Mouse (Mus musculus) heart, adult 9 months (tissue): ENCODE measurements at regions not wholly inside any gene's neighbourhood (a gene's known extent, or its start where the extent isn't known, plus 50 kb on each side); places are given as distances from the start of the nearest gene placed in this dataset.

Experiments used
- DNase-seq, 2 experiments: peaks; one replicate each; pipeline ENCODE4 v3.0.0; 2022; ENCODE audit warnings: low spot score in 2 of 2

- DNase-seq: peak in 1 of 2 experiments; percentile 1
Measured at GRCm38 (mm10) chr9:16994169-16994568, 493.1 kb upstream of the Fat3 start.

DNA sequence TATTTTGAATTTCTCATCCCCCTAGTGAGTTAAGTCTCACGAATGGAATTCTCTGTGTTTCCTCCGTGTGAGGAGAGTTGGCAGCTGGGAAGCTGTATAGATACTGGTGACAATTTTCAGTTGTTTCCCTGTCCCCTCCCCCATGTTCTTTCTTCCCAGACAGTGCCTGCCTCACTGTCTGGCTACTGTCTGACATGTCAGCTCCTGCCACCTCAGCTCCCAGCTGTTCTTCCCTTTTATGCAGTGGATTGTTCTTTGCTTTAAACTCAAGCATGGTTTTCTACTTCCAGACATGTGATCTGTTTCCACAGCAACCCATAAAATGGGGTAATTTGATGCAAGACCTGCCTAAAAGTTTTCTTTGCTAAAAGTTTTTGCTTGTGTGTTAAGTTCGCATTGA lies 487.0 kb upstream of the Fat3 start:
- no peak for DNase-seq

GRCm38 (mm10) chr9:16977321-16977720 lies 476.2 kb upstream of the Fat3 start:
- no peak for DNase-seq

GRCm38 (mm10) chr9:16970373-16970772 lies 469.3 kb upstream of the Fat3 start:
- no peak for DNase-seq

GRCm38 (mm10) chr9:16933602-16934001 lies 432.5 kb upstream of the Fat3 start:
- no peak for DNase-seq

DNA sequence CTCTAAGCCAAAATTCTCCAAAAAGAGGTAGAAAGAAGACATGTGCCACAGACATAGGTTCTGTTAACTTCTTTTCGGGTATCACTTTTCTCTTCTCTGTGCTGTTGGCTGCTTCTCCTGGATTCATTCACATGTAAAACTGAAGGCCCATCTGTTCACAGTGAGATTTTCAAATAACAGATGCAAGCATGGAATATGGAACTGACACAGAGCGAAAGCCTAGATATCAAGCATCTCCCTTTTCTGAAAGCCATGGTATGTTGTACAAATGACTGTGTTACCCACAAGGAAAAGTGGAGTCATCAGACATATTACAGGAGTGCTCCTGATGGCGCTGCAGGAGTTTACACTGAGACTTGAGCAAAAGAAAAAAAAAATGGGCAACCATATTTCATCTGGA lies 430.5 kb upstream of the Fat3 start:
- no peak for DNase-seq

DNA sequence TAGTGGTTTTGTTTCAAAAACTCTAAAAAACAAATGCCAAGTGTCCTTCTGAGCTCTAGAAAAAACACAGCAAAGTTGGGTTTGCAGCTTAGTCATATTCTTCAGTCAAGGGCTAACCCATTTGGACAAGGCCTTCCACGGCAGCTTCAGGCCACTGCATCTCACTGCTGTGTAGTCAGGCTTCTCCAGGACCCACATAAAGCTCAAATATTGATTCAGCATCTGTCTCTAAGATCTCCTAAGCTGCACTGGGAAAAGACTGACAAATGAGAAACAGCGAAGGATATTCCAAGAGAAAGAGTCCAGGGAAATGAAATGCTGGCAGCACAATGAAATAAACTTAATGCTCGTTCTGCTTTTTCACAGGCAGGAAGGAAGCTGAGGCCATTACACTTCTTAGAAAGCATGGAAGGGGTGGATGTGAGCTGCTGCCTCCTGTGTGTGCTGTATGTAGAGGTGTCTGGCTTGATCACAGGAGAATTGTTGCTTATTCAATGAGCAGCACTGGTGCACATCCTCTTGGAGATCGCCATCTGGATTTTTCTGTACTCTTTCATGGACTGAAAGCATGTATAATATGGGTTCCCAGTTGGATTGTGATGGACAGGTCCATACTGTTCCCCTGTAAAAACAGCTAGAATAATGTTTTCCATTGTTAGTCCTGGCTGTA lies 425.4 kb upstream of the Fat3 start:
- no peak for DNase-seq

DNA sequence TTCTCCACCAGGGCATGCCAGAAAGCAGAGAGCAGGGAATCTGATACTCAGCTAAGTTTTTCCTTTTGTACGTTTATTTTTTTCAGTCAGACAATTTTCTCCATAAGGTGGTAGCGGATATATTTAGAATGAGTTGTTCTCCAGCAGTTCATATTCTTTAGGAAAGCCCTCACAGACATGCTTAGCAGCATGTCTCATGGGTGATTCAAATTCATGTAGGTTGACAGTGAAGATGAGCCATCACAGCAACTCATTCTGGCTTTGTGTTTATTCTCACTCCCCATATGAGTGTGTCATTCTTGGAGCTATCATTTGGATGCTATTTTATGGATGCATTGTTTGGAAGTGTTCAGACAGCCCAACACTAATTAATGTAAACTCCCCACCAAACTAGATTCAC lies 424.2 kb upstream of the Fat3 start:
- no peak for DNase-seq

DNA sequence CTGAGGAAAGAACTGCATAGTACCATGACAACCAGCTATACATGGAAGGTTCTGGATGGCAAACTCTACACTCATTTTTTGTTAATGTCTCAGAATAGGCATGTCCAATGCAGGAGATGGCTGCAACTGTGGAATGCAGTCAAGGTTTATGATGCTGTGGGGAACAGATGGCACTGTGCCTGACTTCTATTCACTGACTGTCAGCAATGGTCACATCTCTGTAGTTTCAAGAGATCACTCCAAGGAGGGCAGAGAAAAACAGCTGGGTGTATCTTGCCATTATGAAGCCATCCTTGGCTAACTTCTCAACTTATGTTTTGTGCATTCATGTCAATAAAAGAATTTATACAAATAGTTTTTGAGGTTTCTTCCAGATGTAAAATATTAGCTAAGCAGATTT lies 405.1 kb upstream of the Fat3 start:
- no peak for DNase-seq

- DNase-seq: no peak
Measured at GRCm38 (mm10) chr9:16899060-16899459, 398.0 kb upstream of the Fat3 start.

DNA sequence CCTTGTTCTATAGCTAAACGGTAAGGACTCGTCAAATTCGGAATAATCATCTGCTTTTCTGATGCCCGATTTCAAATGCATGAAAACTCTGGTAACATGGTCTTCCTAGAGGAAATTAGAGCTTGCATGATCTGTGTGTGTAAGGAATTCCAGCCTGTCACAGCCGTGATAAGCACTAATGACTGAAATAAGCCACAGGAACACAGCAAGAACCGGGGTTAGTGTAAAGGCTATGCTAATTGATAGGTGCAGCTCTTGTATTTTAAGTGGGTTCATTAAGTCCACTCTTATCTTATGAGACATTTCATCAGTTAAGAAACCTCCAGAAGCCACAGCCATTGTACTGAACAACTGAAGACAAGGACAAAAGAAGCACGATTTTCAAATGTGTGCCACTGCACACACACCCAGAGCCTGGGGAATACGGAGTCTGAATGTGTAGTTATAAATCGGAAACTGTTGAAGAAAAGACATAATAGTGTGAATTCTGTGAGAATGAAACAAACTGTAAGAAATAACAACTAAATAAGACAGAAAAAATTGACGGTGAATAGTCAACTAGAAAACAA lies 351.5 kb upstream of the Fat3 start:
- no peak for DNase-seq

DNA sequence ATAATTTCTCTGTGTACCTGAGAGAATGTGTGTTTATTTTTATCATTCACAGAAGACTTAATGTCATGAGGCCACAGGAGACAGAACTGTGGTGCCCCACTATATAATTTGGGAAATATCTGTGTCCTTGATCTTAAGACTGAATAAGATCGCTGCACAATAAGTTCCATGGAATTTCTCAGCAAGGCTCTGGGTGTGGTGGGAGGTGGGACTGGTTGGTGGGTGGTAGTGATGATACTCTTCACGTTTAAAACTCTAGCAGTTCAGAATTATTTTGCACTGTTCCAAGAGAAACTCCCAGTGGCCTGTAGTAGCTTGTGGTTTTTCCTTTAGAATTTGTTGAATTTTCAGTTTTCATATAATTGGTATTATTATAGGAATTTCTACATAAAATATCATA lies 307.4 kb upstream of the Fat3 start:
- no peak for DNase-seq

DNA sequence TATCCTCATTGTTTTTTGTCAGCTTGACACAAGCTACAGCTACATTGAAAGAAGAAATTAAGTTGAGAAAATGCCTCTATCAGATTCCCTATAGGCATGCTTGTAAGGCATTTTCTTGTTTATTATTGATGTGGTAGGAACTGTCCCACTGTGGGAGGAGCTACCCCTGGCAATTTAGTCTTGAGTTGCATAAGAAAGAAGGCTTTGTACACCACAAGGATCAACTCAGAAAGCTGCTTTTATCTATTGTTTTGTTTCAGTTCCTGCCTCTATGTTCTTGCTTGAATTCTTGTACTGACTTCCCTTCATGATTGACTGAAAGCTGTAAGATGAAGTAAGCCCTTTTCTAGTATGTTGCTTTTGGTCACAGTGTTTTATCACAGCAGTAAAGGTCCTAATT lies 271.8 kb upstream of the Fat3 start:
- no peak for DNase-seq

GRCm38 (mm10) chr9:16727653-16728052 lies 226.6 kb upstream of the Fat3 start:
- DNase-seq: no peak

DNA sequence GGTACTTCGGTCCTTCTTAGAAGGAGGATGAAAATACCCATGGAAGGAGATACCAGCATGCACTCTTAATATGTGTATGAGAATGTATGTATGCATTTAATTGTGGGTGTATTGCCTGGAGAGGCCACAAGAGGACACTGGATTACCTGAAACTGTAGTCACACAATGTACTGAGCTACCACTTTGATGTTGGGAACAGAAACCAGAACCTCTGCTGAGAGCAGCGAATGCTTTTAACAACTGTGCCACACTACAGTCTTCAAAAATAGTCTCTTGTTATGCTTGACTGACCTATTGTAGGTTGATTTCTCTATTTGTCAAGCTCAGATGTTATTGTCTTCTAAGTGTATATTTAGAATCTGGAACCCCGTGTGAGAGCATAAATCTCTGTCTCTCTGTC lies 201.3 kb upstream of the Fat3 start:
- no peak for DNase-seq

DNA sequence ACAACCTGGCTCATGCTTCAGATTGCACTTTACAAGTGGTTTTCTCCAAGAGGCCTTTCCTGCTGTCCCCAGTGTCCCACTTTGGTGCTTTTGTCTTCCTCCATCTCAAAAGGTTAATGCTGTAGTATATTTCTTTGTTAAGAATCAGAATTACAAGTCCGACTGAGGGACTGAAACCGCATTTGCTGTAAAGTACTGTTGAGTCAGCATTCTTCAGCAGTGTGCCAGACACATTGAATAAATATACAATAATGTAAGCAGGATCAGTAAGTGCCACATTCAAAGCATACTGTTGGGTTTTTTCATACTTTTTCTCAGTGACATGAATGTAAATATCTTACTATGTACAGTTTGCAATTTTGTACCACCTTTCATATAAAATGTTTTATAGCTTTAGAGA lies 160.4 kb upstream of the Fat3 start:
- no peak for DNase-seq

DNA sequence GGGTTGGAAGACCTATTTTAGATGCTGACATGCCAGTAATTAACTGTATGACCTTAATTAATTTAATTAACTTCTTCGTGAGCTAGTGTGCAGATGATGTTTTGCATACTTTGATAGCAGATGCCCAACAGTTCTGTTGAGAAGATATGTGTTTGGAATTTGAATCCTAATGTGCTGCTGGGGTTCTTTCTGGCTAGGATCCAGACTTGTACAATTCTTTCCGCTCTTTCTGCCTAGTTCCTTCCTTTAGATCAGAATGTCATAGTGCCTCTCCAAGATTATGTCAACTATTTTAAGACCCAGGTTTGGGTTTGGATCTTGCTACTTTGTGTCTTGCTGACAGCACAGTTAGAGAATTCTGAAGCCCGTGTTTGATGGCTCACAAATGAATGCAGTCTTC lies 159.9 kb upstream of the Fat3 start:
- DNase-seq: no peak
